Mouse (Mus musculus): Measurements from ENCODE around the gene Clcn5. TPM values are rescaled to one million over a fixed set of nuclear protein-coding genes. Genes with fewer than 3 reads are reported as not detected.

The Clcn5 gene
- polyA plus RNA-seq, 1 experiment from 2014 or later, result 10.4 TPM

MicroRNAs within 50 kb of the gene (microRNA counts, 519-probe panel; counts per million panel counts)
- microRNA mmu-miR-188-3p (2,875 counts per million, percentile 73 among the panel's probes with 10 or more counts), microRNA mmu-miR-188-5p (not detected), microRNA mmu-miR-362-3p (2,490 counts per million, percentile 55 among the panel's probes with 10 or more counts), microRNA mmu-miR-362-5p (1,919 counts per million, percentile 19 among the panel's probes with 10 or more counts), microRNA mmu-miR-500 (not detected), microRNA mmu-miR-501-3p (1,467 counts per million, percentile 6 among the panel's probes with 10 or more counts), microRNA mmu-miR-501-5p (2,470 counts per million, percentile 54 among the panel's probes with 10 or more counts), microRNA mmu-miR-532-3p (2,051 counts per million, percentile 26 among the panel's probes with 10 or more counts), microRNA mmu-miR-532-5p (2,828 counts per million, percentile 71 among the panel's probes with 10 or more counts)

Small RNA genes within 50 kb of the gene (microRNA-seq; reads per million reads assigned to microRNA genes)
- gene Mir188 (882 reads per million, percentile 74 among the genes with 10 or more reads in this experiment), gene Mir362 (110 reads per million, percentile 50 among the genes with 10 or more reads in this experiment), gene Mir500 (167 reads per million, percentile 56 among the genes with 10 or more reads in this experiment), gene Mir501 (514 reads per million, percentile 68 among the genes with 10 or more reads in this experiment), gene Mir532 (1,785 reads per million, percentile 80 among the genes with 10 or more reads in this experiment)

Other genes with a start within 250 kb of the Clcn5 start
- 0.82 and 0.84 TPM in 2 replicates for gene Usp27x, start 56.5 kb upstream of the Clcn5 start, polyA plus RNA-seq (2015; fragmentation: Nextera tagmentation; extraction: Ambion mirVana)